ENCODE assay signal across 8 mouse cellular contexts in the genomic region with DNA sequence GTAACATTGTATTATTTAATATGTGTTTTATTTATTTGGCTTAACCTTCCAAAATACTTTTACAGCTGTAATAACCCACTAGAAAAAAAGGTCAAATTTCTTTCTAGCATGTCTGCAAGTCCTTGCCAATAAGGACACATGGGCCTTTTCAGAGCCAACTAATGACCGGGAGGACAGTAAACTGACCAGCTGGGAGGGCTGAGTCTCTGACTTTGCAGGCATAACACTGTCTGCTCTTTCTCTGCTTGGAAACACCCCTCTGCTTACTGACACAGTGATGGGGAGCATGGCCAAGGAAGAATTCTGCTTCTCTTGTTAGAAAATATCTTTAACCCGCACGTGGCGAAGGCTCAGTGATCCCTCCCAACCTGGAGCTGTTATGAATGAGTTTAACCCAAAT. TPM values are rescaled to one million over a fixed set of nuclear protein-coding genes. Genes with fewer than 3 reads are reported as not detected.
DNase-seq lines count a peak whose midpoint lies in the region; ATAC-seq lines count a peak whose summit lies in the region.

No protein-coding gene starts in this region.

- peak; percentile 22 for DNase-seq in ovary, postnatal 14 days (ENCODE audit: low spot score)
- no peak for DNase-seq in ovary, postnatal 36 days (ENCODE audit: low spot score)
- DNase-seq in gastrocnemius, postnatal 10 days = peak; percentile 37
- no peak for DNase-seq in frontal cortex, postnatal 14 days (ENCODE audit: low spot score in 2 of 2)
- no peak for DNase-seq in layer of hippocampus, adult 9-11 months
- DNase-seq in left cerebral cortex, postnatal 14 days (ENCODE audit: low spot score in 2 of 2) = no peak

- H3K4me3 ChIP-seq in hindbrain, embryonic 15.5 days = peak overlapping the region; percentile 93
- H3K4me3 ChIP-seq in lung, embryonic 16.5 days (ENCODE audit: low read length) = peak overlapping the region; percentile 84

- no peaks in the 10 kb centered on the region for H3K9me3 ChIP-seq in hindbrain, embryonic 15.5 days
- H3K9me3 ChIP-seq in lung, embryonic 16.5 days (ENCODE audit: control insufficient read depth, low read length) = no peaks in the 10 kb centered on the region

- no peaks in the 10 kb centered on the region for H3K27me3 ChIP-seq in hindbrain, embryonic 15.5 days
- H3K27me3 ChIP-seq in lung, embryonic 16.5 days (ENCODE audit: control insufficient read depth, insufficient read depth, low read depth, low read length) = no peaks in the 10 kb centered on the region

- peaks cover 10% of the 10 kb centered on the region; the same call in 1 of the 2 replicates for H3K4me1 ChIP-seq in hindbrain, embryonic 15.5 days (replicated peaks)
- no peaks in the 10 kb centered on the region for H3K4me1 ChIP-seq in lung, embryonic 16.5 days (replicated peaks; ENCODE audit: control insufficient read depth, insufficient read depth, low read length)

- peak overlapping the region; percentile 77; the same call in 1 of the 2 replicates for H3K9ac ChIP-seq in hindbrain, embryonic 15.5 days
- H3K9ac ChIP-seq in lung, embryonic 16.5 days (ENCODE audit: low read length) = peak overlapping the region; percentile 20; the same call in 1 of the 2 replicates

- no peak for ATAC-seq in hindbrain, embryonic 15.5 days (ENCODE audit: low FRiP score, low read depth)
- ATAC-seq in lung, embryonic 16.5 days (ENCODE audit: low read depth) = peak; percentile 86

- intact Hi-C loops in left cerebral cortex, postnatal 14 days (cut with DNase I) = no loop called here

- peak overlapping the region; percentile 65 for H3K4me2 ChIP-seq in hindbrain, embryonic 15.5 days
- peak overlapping the region; percentile 73 for H3K4me2 ChIP-seq in lung, embryonic 16.5 days (ENCODE audit: low read depth, low read length)

- 0 out of 2 replicates have a peak, but pooled peaks cover 3% of the 10 kb centered on the region for H3K36me3 ChIP-seq in hindbrain, embryonic 15.5 days
- H3K36me3 ChIP-seq in lung, embryonic 16.5 days (ENCODE audit: control insufficient read depth, insufficient read depth, low read length) = peaks cover 2% of the 10 kb centered on the region; the same call in 1 of the 2 replicates

- 64% methylated on average over 4 of the region's 4 CpGs for WGBS in hindbrain, embryonic 15.5 days
- WGBS in lung, embryonic 16.5 days = 38% methylated on average over 4 of the region's 4 CpGs

- no peak overlapping the region for H3K27ac ChIP-seq in hindbrain, embryonic 15.5 days (replicated peaks)
- peak overlapping the region; percentile 90; the same call in 1 of the 2 replicates for H3K27ac ChIP-seq in lung, embryonic 16.5 days (ENCODE audit: low read length)

RNA-seq across cellular contexts. Expression of a gene that starts 1.2 kb away (rescaled TPM):
- 10 to 100 TPM; 29.3 to 40.9 TPM for total RNA-seq in gastrocnemius, postnatal 10 days (2021)
- 2.6 and 4.4 TPM in 2 replicates for polyA plus RNA-seq in hindbrain, embryonic 15.5 days (2015; fragmentation: Nextera tagmentation; extraction: Ambion mirVana)
- 6.5 and 9.6 TPM in 2 replicates for polyA plus RNA-seq in lung, embryonic 16.5 days (2015; fragmentation: Nextera tagmentation; extraction: Ambion mirVana)
- 1 to 10 TPM; 3.3 to 3.7 TPM for total RNA-seq in left cerebral cortex, postnatal 14 days (2021)

Comparison
In these comparisons a context has a peak if more than half of its experiments do, and no peak if none do; other contexts are left out.
1. DNase-seq: peak in ovary, postnatal 14 days (single experiment) and gastrocnemius, postnatal 10 days (single experiment); none in ovary, postnatal 36 days (single experiment), frontal cortex, postnatal 14 days (0 of 2), layer of hippocampus, adult 9-11 months (single experiment) and left cerebral cortex, postnatal 14 days (0 of 2).
2. RNA of a gene that starts 1.2 kb away (total RNA-seq): 29.3 to 40.9 TPM in gastrocnemius, postnatal 10 days; 3.3 to 3.7 TPM in left cerebral cortex, postnatal 14 days; every median in the first group is over 4 times any median in the second.